Mouse (Mus musculus) limb, embryonic 11.5 days (tissue): ENCODE data around the gene Bmf. TPM values are rescaled to one million over a fixed set of nuclear protein-coding genes. Genes with fewer than 3 reads are reported as not detected.
A peak's percentile ranks its signal among the peaks of the same experiment; 100 is the strongest.

ENCODE experiments used
- ATAC-seq: fragments of 200-750 bp; cut with Nextera tagmentation; 2 replicates; pipeline ENCODE4 v1.8.0; 2017; ENCODE audit warnings: low read depth; ENCODE audit not compliant: insufficient number of reproducible peaks, low FRiP score, low TSS enrichment
- DNase-seq: peaks from one replicate; pipeline ENCODE4 v3.0.0-alpha.2; 2015; ENCODE audit warnings: low spot score
- H3K27ac ChIP-seq: fragments of 300-500 bp; sonication (generic); replicated peaks from 2 replicates; pipeline ENCODE4 v1.5.1; 2014; ENCODE audit warnings: low read depth, mild to moderate bottlenecking, low read length
- H3K27me3 ChIP-seq: fragments of 300-500 bp; sonication (generic); 2 replicates; pipeline ENCODE4 v1.6.1; 2014; ENCODE audit warnings: mild to moderate bottlenecking, low read length, mixed read lengths; ENCODE audit not compliant: control insufficient read depth, insufficient read depth
- H3K36me3 ChIP-seq: fragments of 300-500 bp; sonication (generic); 2 replicates; pipeline ENCODE4 v1.6.1; 2014; ENCODE audit warnings: mild to moderate bottlenecking, low read length, moderate library complexity, mixed read lengths; ENCODE audit not compliant: control insufficient read depth, insufficient read depth
- H3K4me1 ChIP-seq: fragments of 300-500 bp; sonication (generic); 2 replicates; pipeline ENCODE4 v1.6.1; 2014; ENCODE audit warnings: low read length, mixed read lengths; ENCODE audit not compliant: control insufficient read depth, insufficient read depth
- H3K4me2 ChIP-seq: fragments of 300-500 bp; sonication (generic); 2 replicates; pipeline ENCODE4 v1.6.1; 2014; ENCODE audit warnings: low read depth, mild to moderate bottlenecking, moderate library complexity; ENCODE audit not compliant: severe bottlenecking
- H3K4me3 ChIP-seq: fragments of 300-500 bp; sonication (generic); 2 replicates; pipeline ENCODE4 v1.5.1; 2014; ENCODE audit warnings: low read depth, low read length
- H3K9ac ChIP-seq: fragments of 300-500 bp; sonication (generic); 2 replicates; pipeline ENCODE4 v1.6.1; 2014; ENCODE audit warnings: mild to moderate bottlenecking, low read length
- H3K9me3 ChIP-seq: fragments of 300-500 bp; sonication (generic); 2 replicates; pipeline ENCODE4 v1.6.1; 2016; ENCODE audit warnings: low read length; ENCODE audit not compliant: control insufficient read depth
- WGBS: fragments of 180-500 bp; shearing (Covaris S2); extraction: QIAGEN DNeasy Blood & Tissue Kit; methylation state at CpG from one replicate; pipeline ENCODE4 v1.1.7; 2014; 5-methylcytosine and 5-hydroxymethylcytosine counted together
- polyA plus RNA-seq: library from polyadenylated mRNA; unstranded; fragments of >200 nt; fragmentation: Nextera tagmentation; extraction: Ambion mirVana; gene quantifications from 2 replicates; pipeline ENCODE4 v1.2.1, GENCODE M21; 2014

Gene Bmf
- polyA plus RNA-seq, 1 experiment from 2014 or later: 7.5 TPM

DNA sequence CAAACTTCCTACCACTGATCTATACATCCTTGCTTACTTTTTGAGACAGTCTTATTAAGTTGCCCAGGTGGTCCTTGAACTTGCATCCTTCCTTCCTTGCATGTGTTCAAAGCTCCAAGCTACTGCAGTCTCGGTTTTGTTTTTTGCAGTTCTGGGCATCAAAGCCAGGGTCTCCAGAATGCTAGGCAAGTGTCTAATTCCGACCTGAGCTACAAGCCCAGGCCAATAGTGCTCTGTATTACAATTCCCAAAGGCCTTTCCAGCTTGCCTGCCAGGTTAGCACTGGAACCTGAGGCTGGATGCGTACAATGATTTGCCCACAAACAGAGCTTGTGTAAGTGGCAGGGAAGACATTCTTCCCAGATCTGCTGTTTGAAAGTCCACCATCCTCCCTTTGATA, 7.8 kb downstream of the Bmf start:
- WGBS: 80% methylated on average over 3 of the region's 3 CpGs
- Histone ChIP-seq H3K4me3 (no peak overlapping the region), H3K4me1 (peaks cover 54% of the 10 kb centered on the region), H3K9me3 (no peaks in the 10 kb centered on the region), H3K9ac (no peak overlapping the region), H3K4me2 (no peak overlapping the region), H3K27me3 (no peaks in the 10 kb centered on the region), H3K27ac (no peak overlapping the region), H3K36me3 (0 out of 2 replicates have a peak, but pooled peaks cover 2% of the 10 kb centered on the region)
- DNase-seq (no peak), ATAC-seq (no peak)

DNA sequence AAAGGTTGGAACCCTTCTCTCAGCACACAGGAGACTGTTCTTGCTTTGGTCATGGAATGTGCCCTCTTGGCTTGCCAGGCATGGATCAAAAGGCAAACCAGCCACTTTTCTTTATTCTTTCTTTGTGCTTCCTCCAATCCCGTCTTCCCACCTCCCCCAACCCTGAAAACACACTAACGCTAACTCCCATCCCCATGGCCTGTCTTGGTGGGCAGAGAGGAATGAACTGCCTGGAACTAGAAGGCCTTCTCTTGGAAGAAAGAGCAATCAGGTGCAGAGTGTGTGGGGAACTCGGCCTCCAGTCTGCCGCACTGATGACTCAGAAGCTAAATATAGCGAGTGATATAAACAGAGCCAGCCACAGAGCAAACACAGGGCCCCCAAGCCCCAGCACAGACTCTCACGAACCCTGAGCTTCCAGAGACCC, 8.8 kb downstream of the Bmf start:
- 42% methylated on average over 6 of the region's 6 CpGs for whole genome bisulfite sequencing
- DNase-seq (no peak), ATAC-seq (no peak)
- Histone ChIP-seq H3K4me1 (peaks cover 45% of the 10 kb centered on the region), H3K9me3 (no peaks in the 10 kb centered on the region), H3K27me3 (no peaks in the 10 kb centered on the region), H3K9ac (no peak overlapping the region), H3K27ac (peak overlapping the region; percentile 43; the same call in 1 of the 2 replicates), H3K4me3 (no peak overlapping the region), H3K4me2 (no peak overlapping the region), H3K36me3 (0 out of 2 replicates have a peak, but pooled peaks cover 2% of the 10 kb centered on the region)

DNA sequence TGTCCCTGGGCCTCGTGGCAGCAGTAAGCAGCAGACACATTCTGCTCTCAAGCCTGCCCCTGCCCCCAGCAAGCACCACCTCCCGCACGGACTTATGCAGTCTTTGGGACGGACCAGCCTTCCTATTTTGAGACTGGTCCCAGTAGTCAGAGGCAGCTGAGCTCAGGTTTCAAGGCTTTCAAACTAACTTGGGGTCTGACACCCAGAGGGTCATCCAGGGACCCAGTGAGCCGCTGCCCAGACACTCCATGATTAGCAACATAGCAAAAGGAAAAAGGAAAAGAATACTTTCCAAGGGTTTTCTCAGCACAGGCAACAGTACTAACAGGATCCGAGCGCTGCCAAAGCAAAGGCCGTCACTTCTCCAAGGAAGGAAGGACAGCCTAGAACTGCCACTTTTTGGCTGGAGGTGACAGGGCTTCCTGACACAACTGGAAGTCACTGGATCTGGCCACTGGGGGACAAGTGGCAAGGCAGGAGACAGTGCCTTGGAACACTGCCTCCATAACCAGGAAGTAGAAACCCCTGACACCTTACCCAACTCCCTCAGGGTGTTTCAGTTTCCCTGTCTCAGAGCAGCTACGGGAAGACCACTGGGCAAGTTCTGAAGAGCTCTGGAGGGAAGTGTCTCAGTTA, 9.5 kb downstream of the Bmf start:
- Histone ChIP-seq H3K4me1 (peaks cover 38% of the 10 kb centered on the region), H3K4me3 (no peak overlapping the region), H3K9me3 (no peaks in the 10 kb centered on the region), H3K36me3 (0 out of 2 replicates have a peak, but pooled peaks cover 2% of the 10 kb centered on the region), H3K27ac (peak overlapping the region; percentile 43; the same call in 1 of the 2 replicates), H3K4me2 (no peak overlapping the region), H3K27me3 (no peaks in the 10 kb centered on the region), H3K9ac (no peak overlapping the region)
- ATAC-seq (no peak), DNase-seq (no peak)
- WGBS: 37% methylated on average over 9 of the region's 9 CpGs

DNA sequence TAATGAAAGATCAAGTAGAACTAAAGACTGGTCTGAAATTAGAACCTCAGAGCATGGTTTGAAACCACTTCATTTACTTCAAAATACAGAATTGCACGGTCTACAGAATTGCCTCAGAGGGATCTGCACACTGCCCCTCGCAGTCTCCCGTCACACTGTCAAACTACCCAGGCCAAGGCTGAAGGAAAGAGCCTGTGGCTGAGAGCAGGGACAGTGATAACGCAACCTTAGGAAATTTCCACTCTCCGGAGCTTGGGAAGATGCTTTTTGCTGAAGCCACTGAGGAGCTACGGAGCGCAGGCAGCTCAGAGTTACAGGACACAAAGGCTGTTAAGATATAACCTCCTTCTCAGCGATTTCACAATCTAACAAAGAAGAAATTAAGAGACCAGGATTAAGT, 10.4 kb downstream of the Bmf start:
- 0 out of 2 replicates have a peak, but pooled peaks cover 2% of the 10 kb centered on the region for H3K36me3 ChIP-seq
- H3K27ac ChIP-seq: no peak overlapping the region
- H3K4me1 ChIP-seq: peaks cover 32% of the 10 kb centered on the region
- no peak overlapping the region for H3K4me2 ChIP-seq
- no peaks in the 10 kb centered on the region for H3K27me3 ChIP-seq
- DNase-seq (no peak), ATAC-seq (no peak)
- no peak overlapping the region for H3K4me3 ChIP-seq
- H3K9me3 ChIP-seq: no peaks in the 10 kb centered on the region
- WGBS: 91% methylated on average over 8 of the region's 8 CpGs
- H3K9ac ChIP-seq: no peak overlapping the region

DNA sequence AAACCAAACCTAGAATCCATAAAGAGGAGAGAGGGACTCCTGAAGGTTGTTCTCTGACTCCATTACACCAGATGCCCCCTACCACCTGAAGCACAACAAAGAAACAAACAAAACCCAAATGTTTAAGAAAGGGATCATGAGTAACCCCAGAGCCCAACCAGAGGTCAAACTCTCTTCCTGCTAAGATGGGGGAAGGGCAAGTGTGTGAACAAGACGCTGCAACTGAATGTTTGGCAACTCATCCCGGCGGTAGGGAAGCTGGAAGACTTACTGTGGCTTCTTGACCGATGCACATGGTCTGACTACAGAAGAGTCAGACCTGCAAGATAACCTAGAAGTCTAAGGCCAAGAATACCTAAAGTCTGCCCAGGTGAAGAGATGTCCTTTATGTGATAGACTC, 12.3 kb downstream of the Bmf start:
- Histone ChIP-seq H3K4me3 (no peak overlapping the region), H3K36me3 (0 out of 2 replicates have a peak, but pooled peaks cover 2% of the 10 kb centered on the region), H3K4me2 (no peak overlapping the region), H3K9me3 (no peaks in the 10 kb centered on the region), H3K27me3 (no peaks in the 10 kb centered on the region), H3K27ac (no peak overlapping the region), H3K9ac (no peak overlapping the region), H3K4me1 (peaks cover 33% of the 10 kb centered on the region)
- ATAC-seq (no peak), DNase-seq (no peak)
- WGBS: 52% methylated on average over 4 of the region's 4 CpGs

DNA sequence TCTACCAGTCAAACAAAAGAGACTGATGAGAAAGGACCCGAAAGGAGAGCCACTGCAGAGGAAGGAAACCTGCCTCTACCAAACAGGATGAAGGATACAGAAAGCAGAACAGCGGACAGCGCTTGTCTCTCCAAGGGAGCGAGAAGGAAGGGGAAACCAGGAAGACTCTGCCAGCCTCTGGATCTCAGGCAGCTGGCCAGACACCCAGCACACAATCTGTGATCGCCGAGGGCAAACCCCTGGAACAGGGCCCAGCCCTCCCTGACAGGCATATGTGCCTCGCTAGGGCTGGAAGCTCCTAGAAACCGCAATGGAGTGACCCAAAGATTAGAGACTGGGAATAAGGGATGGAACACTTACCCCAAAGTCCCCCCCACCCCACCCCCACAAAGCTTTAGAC, 12.9 kb downstream of the Bmf start:
- no peaks in the 10 kb centered on the region for H3K27me3 ChIP-seq
- 78% methylated on average over 8 of the region's 8 CpGs for WGBS
- H3K9me3 ChIP-seq: no peaks in the 10 kb centered on the region
- ATAC-seq (no peak), DNase-seq (no peak)
- H3K9ac ChIP-seq: no peak overlapping the region
- no peak overlapping the region for H3K27ac ChIP-seq
- H3K4me2 ChIP-seq: no peak overlapping the region
- no peak overlapping the region for H3K4me3 ChIP-seq
- H3K4me1 ChIP-seq: peaks cover 38% of the 10 kb centered on the region
- H3K36me3 ChIP-seq: 0 out of 2 replicates have a peak, but pooled peaks cover 2% of the 10 kb centered on the region

DNA sequence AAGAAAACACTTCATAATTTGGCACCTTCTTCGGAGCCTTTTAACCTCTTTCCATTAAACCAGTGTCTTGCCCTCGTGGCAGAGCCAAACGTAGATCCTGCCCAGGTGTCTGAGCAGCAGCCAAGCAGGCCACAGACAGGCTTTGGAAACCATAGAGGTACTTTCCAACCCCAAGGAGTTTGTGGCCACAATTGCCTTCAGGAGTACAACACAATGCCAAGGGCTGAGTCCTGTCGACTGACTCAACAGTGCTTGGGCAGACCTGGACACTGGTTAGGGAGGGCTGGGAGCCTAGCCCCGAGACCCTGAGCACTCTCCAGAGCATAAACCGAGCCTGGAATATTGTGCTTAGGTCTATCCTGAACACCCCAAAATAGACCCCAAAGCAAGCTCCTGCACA, 13.4 kb downstream of the Bmf start:
- no peak overlapping the region for H3K4me2 ChIP-seq
- H3K9me3 ChIP-seq: no peaks in the 10 kb centered on the region
- H3K9ac ChIP-seq: no peak overlapping the region
- no peaks in the 10 kb centered on the region for H3K27me3 ChIP-seq
- DNase-seq (no peak), ATAC-seq (no peak)
- H3K36me3 ChIP-seq: 0 out of 2 replicates have a peak, but pooled peaks cover 2% of the 10 kb centered on the region
- no peak overlapping the region for H3K4me3 ChIP-seq
- peaks cover 42% of the 10 kb centered on the region for H3K4me1 ChIP-seq
- H3K27ac ChIP-seq: no peak overlapping the region
- 85% methylated on average over 6 of the region's 6 CpGs for WGBS

DNA sequence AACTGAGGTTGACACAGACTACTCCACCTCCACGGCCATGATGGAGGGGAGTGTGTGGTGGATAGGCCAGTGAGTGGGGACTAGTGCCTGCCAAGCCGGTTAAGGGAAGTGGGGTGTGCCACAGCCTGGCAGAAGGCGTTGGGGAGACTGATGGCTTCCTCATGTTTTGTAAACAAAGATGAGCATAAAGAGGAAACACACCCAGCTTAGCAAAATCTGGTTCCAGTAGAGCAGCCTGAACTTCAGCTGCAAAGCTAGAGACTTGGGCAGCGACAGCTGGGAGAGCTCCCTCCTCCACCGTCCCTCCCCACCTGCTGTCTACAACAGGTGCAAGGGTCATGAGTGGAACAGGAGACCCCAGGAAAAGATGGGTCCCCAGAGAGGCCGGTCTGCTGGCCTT, 15.5 kb downstream of the Bmf start:
- Histone ChIP-seq H3K36me3 (0 out of 2 replicates have a peak, but pooled peaks cover 2% of the 10 kb centered on the region), H3K9ac (no peak overlapping the region), H3K4me1 (peaks cover 52% of the 10 kb centered on the region), H3K27me3 (no peaks in the 10 kb centered on the region), H3K9me3 (no peaks in the 10 kb centered on the region), H3K27ac (peak overlapping the region; percentile 94), H3K4me3 (no peak overlapping the region), H3K4me2 (no peak overlapping the region)
- ATAC-seq: no peak
- no peak for DNase-seq
- 56% methylated on average over 6 of the region's 6 CpGs for WGBS
